Mouse (Mus musculus) thymus, adult 2 months (tissue): Measurements from ENCODE around the gene Itga5.

Source experiments
- CTCF ChIP-seq: fragments of 200-500 bp; IDR thresholded peaks from 2 replicates; pipeline ENCODE4 v1.5.1; 2012; ENCODE audit warnings: mild to moderate bottlenecking, control low read depth, low read length, moderate library complexity, borderline replicate concordance; ENCODE audit not compliant: control insufficient read depth, poor library complexity, insufficient read depth; ENCODE audit errors: extremely low read depth
- POLR2A ChIP-seq: fragments of 200-500 bp; IDR thresholded peaks from 2 replicates; pipeline ENCODE4 v1.6.1; 2012; ENCODE audit warnings: mild to moderate bottlenecking, low read length, control low read depth, moderate library complexity; ENCODE audit not compliant: control insufficient read depth, poor library complexity, insufficient read depth; ENCODE audit errors: extremely low read depth

DNA sequence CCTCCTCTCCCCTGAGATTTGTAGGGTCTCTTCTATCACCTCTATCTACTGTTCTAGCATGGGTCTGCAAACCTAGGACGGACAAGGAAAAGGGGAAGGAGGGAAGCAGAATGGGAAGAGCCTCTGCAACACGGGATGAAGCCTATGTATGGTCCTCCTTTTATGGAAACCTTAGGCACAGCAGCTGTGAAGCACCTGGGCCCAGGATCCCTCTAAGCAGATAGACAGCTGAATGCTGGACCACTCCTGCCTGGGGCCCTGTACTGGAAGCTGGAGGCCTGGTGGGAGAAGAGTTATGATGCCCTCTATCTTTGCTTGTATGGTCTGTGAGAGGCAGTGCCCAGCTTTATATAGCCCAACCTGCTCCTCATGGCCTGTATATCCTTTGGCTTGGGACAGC lies 66.0 kb downstream of the Itga5 start:
- TF ChIP-seq POLR2A (no peak), CTCF (no peak)
